Mouse (Mus musculus) left cerebral cortex, adult 9 months (tissue): ENCODE measurements around the gene Nf2.
A peak's percentile ranks its signal among the peaks of the same experiment; 100 is the strongest.

Source experiments
- DNase-seq, 2 experiments: peaks; one replicate each; pipeline ENCODE4 v3.0.0; 2022; ENCODE audit warnings: low spot score in 2 of 2

Nf2 gene

DNA sequence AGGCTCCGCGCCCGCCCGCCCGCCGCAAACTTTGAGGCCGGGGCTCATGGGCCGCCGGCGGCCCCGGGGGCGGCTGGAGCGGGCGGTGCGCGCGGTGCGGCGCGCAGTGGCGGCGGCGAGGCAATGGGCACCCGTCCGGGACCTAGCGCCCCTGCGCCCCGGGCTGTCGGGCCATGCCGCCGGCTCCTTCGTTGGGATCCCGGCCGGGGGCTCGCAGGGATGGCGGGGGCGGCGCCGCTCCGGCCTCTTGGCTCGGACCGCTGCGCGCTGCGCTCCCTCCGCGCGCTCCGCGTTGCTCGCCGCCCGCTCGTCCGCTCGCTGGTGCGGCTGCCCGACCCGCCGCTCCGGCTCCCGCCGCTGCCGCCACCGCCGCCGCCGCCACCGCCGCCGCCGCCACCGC, 102.6 kb downstream of the Nf2 start, which contains the start of gene Cabp7:
TSS of gene Cabp7 (minus strand) at position 46 of the 400 bp plus-strand sequence.
- DNase-seq: no peak

DNA sequence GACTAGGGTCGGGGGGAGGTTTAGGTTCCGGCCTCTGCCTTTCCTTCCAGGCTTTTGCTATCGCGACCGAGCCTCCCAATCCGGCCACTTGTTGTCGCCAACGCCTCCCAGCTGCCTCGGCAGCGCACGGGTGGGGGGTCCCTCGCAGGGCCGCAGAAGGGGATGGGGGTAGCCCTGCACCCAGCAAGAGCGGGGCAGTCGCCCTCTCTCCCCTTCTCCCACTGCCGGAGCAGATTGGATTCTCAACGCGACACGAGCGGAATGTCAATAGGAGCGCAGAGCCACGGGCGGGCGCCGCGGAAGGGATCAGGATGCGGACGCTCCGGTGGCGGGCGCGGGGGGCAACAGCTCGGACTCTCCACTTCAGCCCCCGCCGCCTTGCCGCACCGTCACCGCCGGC, 103.4 kb downstream of the Nf2 start:
- DNase-seq: no peak

DNA sequence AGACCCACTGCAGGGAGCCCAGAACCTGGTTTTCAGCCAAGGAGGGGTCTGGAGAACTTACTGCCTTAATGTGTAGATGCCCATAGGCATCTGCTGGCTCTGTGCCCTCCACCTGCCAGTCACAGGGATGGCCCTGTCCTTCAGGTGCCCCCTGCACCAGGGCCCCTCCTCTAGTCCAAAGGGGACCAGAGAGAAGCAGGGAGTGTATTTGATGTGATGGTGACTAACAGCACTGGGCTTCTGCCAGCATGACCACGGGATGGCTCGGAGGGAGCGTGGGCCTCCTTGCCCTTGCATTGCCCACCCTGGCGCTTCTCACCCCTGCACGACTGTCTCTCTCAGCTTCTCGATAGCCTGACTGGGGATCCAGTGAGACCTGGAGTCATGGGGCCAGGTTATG, 104.6 kb downstream of the Nf2 start:
- no peak for DNase-seq

DNA sequence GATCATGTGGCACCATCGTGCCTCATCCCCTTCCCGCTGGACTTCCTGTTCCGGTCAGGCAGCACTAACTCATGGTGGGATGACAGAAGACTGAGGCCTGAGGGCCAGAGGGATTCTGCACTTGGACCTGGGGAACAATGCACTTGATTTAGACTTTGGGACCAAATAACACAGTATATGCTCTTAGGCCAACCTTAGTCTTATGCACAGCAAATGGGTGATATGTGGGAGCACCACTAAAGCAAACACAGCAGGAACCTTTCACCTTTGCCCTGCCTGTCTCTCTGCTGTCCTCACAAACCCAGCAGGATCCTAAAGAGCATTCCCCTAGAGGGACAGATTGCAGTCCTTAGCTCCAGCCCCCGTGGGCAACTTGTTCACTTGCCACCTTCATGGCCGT, 108.6 kb downstream of the Nf2 start:
- no peak for DNase-seq

DNA sequence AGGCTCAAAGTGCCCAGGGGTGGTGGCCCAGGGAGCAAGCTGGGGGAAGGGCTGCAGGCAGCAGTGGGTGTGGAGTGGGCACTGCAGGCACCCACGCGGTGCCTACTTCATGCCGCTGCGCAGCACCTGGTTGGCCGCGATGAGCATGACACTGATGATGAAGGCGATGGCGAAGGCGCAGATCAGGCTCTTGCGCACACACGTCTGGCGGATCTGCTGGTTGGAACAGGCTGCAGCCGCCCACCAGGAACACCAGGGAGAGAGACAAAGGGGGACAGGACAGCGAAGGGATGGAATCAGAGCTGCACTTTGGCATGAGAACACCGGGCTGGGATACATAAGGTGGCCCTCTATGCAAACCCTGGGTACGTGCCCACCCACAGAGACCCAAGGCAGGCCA, 110.6 kb downstream of the Nf2 start:
- no peak for DNase-seq

DNA sequence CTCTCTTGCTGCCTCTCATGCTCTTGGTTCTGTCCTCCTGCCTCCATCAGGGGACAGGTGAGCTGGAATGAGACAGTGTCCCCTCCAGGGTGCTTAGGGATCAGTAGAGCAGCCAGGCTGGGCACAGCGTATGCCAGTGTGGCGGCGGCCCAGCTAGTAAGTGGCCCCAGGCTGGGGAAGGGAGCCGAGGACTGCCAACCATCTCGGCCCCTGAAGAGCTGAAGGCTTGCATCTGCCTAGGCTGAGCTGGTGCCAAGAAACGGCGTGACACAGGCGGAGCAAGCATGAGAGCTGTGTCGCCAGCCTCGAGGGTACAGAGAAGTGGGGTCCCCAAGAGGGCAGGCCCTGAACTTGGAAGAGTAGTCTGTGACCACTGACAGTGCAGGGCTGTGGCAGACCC, 111.7 kb downstream of the Nf2 start:
- no peak for DNase-seq

DNA sequence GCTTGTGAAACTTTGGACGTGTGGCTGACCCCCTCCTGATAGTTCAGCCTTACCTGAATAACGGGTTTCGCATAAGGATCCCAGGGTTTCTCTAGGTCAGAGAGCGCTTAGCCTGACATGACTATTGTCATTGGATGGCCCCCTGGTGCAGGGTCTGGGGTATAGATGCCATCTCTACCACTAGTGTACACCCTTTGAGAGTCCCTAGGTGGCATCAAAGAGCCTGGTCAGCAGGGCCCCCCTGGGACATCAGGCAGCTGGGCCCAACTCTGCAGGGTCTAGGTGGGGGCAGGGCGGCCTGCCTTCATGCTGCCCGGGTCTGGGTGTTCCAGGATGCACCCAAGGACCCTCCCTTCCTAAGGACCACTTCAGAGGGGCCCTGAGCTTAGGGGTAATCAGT, 113.0 kb downstream of the Nf2 start:
- DNase-seq: no peak

DNA sequence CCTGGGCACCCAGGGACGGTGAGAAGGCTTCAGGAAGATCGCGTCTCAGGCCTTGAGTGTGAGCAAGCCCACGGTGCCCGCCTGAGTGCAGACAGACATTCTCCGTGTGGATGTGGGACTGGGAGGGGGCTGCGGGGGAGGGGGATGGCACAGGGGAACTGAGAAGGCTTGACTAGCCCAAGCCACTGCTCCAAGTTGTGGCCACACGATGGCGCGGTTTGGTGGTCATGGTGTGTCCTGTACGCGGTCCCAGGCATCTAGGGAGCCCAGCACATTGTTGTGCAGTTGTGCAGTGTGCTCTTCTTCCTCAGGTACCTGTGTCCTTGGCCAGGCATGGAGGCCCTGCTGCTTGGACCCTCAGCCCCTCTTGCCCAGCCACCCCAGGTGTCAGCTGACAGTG, 115.2 kb downstream of the Nf2 start:
- no peak for DNase-seq

DNA sequence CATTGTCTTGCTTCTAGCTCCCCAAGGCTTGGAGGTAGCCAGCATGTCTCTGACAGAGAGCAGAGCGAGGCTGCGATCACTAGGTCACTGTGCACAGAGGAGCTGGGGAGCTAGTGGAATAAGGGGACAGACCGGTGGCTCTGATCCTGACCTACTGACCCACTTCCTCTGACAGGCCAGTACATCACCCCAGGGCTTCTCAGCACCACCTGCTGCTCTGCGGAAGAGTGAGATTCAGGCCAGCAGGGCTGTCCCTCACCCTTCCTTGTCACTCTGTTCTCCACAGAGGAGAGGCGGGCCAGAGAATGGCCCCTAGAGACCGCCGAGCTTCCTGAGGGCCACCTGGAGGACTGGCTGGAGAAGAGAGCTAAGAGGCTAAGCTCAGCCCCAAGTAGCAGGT, 117.6 kb downstream of the Nf2 start:
- no peak for DNase-seq

DNA sequence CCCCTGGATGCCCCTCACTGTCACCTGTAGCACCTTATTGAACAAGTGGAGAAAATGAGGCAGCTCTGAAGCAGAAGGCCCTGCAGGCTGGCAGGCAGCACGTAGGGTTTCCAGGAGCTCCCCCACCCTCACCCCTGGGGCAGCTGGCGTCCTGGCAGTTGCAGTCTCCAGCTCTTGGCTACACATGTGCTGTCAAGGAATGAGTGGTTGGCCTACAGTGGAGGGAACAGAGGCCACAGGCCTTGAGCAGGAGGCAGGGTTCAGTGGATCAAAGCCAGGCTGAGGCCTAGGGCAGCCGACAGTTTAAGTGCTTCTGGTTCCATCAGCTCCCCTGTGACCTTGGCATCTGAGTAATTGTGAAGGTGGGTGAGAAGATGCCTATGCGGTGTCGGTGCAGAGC, 118.4 kb downstream of the Nf2 start:
- no peak for DNase-seq

DNA sequence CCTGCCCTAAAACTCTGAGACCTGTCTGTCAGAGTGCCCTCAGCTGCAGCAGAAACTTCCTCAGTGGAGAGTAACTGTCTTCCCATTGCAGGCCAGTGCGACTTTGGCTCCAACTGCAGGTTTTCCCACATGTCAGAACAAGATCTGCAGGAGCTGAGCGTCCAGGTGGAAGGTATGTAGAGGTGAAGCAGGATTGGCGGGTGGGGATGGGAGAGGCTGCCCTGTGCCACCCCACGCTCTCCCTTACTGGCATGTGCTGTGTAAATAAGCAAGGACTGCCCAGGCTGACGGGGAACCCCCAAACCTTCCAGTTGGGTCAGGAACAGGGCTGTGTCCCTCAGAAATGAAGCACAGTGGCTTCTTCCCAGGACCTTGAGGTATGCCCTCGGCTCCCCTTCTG, 119.2 kb downstream of the Nf2 start:
- DNase-seq: no peak

DNA sequence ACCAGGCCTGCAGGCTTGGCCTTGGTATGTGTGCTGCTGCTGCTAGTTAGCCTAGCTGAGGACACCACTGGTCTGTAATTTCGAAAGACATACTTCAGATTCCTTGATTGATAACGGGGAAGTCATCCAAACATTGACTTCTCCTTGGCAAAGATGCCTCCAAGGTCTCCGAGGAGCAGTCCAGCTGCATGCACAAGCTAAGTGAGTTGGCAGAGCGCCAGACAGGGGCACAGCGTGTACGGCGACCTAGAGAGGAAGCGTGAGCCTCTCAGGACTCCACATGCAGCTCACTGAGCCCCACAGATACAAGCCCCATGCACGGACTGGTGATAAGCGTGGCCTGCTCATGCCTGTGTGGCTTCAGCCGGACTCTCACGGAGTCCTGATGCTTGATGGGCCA, 119.7 kb downstream of the Nf2 start:
- no peak for DNase-seq

DNA sequence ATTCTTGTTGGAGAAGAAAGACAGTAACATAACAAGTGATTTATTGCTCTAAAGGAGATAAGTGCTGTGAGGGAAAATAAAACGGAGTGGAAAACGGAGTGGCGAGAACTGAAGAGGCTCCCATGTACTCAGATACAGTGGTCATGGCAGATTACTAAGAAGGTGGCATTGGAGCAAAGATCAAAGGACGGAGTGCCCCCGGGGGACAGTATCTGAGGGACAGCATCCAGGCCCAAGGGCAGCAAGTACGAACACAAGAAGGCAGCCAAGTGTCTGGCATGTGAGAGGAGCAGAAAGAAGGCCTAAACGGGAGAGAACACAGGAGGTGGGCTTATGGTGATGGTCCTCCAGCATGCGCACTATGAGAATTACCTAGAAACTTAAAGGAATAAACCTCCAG, 127.6 kb downstream of the Nf2 start:
- DNase-seq: no peak

DNA sequence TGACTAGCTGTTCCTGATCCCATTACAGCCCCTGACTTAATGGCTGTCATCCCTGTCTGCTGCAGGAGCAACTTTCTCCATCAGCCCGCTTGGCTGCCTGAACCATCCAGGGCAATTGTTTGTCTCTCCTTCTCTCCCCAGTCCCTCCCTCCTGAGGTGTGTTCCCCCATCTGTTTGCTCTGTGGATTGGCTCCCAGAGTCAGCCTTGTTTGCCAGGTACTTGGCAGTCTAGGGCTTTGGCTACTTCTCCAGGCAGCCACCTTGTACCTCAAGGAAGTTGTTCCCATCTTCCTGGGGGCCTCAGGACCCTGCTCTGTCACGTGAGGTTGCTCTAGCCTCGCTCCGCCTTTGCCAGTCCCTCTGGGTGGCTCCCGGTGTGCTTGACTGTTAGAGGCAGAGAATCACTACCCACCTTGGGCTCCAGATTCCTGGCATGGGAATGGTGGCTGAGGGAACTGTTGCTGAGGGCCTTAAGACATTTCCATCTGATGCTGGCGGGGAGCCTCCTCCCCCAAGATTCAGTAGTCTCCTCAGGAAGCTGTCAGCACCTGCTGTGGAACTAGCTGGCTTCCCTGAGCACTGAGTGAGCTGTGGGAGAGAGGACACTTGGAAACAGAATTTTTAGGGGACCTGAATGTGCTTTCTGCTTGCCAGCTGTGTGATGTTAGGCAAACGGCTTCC, 128.3 kb downstream of the Nf2 start:
- DNase-seq: peak in 1 of 2 experiments; percentile 34

DNA sequence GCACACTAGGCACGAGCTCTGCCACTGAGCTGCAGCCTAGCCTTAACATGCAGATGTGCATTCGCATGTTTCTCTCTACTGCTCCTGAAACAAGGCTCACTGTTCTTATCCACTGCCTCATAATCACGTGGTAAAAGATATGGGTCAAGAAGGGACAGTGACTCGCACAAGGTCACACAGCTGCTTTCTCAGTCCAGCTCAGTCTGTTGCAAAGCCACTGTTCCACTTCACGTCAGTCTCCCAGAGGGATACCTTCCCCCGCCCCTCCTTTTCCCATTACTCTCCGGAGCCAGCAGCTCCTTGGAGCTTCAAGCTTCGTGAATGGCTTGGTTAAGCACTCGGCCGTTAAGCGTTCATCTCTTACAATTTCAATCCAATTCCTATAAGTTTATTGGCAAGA, 128.9 kb downstream of the Nf2 start:
- no peak for DNase-seq

DNA sequence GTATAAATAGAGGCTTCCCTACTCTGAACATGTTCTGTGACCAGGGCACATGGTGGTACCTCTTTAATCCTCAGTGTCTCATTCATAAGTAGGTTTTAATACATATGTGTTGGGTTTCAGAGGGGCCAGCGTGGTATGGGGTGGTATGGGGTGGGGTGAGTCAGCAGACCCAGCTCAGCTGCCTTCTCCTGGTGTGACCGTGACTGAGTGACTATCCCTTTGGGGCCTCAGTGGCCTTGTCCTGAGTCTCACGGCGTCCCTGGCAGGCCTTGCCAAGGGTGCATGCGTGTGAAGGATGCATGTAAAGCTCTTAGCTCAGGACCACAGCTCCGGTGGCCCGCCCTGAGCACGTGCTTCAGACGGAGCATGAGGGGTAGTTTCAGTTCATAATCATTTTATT, 129.4 kb downstream of the Nf2 start:
- no peak for DNase-seq

DNA sequence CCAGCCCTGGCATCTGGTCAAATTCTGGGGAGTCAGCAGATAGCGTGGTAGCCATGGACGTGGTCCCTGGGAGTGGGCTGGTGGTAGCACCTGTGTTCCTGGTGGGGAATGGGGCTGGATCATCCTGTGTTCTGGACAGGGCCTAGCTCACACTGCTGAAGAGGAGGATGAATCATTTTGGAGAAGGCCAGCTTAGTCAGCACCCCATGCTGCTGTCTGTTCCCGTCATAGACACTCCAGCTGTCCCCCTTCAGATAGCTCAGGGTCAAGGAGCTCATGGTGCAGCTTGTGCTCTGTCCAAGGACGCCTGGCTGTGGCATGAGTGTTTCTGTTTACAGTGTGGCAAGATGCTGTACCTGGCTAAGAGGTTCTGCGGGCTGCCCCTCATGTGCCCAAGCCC, 130.8 kb downstream of the Nf2 start:
- DNase-seq: no peak

DNA sequence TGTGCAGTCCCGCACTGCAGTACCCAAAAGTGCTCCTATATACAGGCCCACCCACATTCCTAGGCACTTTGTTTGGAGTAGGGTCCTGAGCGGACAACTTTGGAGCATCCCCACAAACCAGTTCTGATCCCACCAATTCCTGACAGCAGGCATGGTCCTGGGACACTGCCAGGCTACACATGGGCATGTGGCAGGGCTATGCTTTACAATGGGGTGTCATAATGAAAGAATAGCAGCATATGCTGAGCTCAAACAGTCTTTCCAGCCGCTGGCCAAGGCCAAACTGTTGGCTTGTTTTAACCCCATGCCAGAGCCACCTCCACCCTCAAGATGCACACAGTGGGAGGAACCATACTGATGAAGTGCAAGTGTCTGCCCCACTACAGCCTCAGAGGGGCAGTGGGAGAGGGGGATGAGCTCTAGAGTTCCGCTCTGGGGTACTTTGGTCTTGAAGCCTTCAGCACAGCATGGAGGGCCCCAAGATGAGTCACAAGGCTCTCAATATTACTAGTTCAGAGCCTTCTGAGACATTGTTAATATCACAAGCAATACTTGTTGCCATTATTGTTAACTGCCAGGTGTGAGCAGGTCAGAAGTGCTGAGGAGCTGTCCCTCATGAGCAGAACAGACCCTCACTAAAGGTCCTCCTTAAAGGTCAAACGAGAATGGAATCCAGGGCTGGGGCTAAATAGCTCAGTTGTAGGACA, 132.7 kb downstream of the Nf2 start:
- no peak for DNase-seq
